Mouse (Mus musculus) embryonic fibroblast, embryonic 13.5 days (primary cell): ENCODE data around the gene Syne2. TPM values are rescaled to one million over a fixed set of nuclear protein-coding genes. Genes with fewer than 3 reads are reported as not detected.
A peak's percentile ranks its signal among the peaks of the same experiment; 100 is the strongest.

Experiments used
- H3K27ac ChIP-seq: 2 replicates; pipeline ENCODE4 v1.5.1; 2012; ENCODE audit warnings: low read length, control low read depth, inconsistent platforms; ENCODE audit not compliant: insufficient read depth
- H3K4me1 ChIP-seq: 2 replicates; pipeline ENCODE4 v1.6.1; 2011; ENCODE audit warnings: low read length; ENCODE audit not compliant: control insufficient read depth, insufficient read depth
- H3K4me3 ChIP-seq: 2 replicates; pipeline ENCODE4 v1.5.1; 2011; ENCODE audit warnings: mild to moderate bottlenecking, control low read depth, low read length; ENCODE audit not compliant: insufficient read depth
- CTCF ChIP-seq: IDR thresholded peaks from 2 replicates; pipeline ENCODE4 v1.5.1; 2011; ENCODE audit warnings: mild to moderate bottlenecking, control low read depth, low read length, moderate library complexity, borderline replicate concordance; ENCODE audit not compliant: insufficient read depth
- POLR2A ChIP-seq: IDR thresholded peaks from 2 replicates; pipeline ENCODE4 v1.6.1; 2011; ENCODE audit warnings: low read depth, mild to moderate bottlenecking, control low read depth, low read length, moderate library complexity
- polyA plus RNA-seq: library from polyadenylated mRNA; stranded (reverse); fragments of >200 nt; gene quantifications from 2 replicates; pipeline ENCODE4 v1.2.4, GENCODE M21; 2011; ENCODE audit warnings: low read depth; ENCODE audit not compliant: missing spikeins, insufficient read length

Gene Syne2
- polyA plus RNA-seq, 1 experiment: 10.9 TPM

DNA sequence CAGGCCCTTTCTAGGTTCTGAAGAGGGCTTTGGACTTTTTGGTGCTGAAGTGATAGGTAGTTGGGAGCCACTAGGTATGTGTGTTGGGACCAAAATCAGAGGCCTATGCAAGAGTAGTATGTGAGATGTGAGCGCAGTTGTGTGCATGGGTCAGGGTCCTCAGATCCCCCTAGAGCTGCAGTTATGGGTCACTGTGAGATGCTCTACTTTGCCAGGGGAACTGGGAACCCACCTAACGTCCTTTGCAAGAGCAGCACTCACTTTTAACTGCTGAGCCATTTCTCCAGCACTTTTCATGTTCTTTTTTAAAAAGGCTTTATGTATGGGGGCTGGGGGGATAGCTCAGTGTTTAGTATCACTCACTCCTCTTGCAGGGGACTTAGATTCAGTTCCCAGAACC, 69.0 kb downstream of the Syne2 start:
- H3K4me3 ChIP-seq: no peak overlapping the region
- no peak overlapping the region for H3K27ac ChIP-seq
- no peaks in the 10 kb centered on the region for H3K4me1 ChIP-seq
- TF ChIP-seq CTCF (no peak), POLR2A (no peak)

DNA sequence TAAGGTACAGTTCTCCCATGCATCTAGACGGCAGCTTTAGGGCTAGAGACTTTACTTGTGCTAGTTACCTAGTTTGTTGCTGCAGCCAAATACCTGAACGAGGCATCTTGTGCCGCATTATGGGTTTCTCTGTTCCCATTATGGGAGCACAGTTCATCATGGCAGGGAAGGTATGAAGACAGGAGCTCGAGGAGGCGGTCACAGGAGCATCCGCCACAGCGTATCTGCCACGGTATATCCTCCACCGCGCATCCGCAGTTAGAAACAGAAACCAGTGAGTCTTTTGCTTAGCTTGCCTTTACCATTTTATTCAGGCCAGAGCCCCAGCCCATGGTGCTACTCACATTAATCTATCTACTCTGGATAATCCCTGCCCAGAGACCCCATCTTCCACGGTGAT, 70.8 kb downstream of the Syne2 start:
- no peak overlapping the region for H3K27ac ChIP-seq
- no peak overlapping the region for H3K4me3 ChIP-seq

DNA sequence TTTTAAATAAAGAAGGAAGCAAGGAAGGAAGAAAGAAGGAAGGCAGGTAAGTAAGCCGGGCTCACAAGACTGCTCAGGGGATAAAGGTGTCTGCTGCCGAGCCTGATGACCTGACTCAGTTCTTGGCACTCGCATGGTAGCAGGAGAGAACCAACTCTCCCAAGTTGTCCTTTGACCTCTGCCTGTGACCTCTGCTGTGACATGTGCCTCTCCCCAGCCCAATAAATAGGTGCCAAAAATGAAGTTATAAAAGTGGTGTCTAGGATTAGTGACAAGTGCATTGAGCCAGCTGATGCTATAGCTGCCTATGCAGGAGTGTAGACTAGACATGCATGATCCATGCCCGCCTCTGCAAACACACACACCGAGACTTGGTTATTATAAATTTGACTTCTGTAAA, 73.3 kb downstream of the Syne2 start:
- no peak overlapping the region for H3K4me3 ChIP-seq
- H3K4me1 ChIP-seq: no peaks in the 10 kb centered on the region
- no peak for TF ChIP-seq POLR2A
- TF ChIP-seq CTCF: no peak
- H3K27ac ChIP-seq: no peak overlapping the region

More for the DNA sequence above, 70.8 kb downstream of the Syne2 start:
- no peak for TF ChIP-seq CTCF
- TF ChIP-seq POLR2A: no peak
- no peaks in the 10 kb centered on the region for H3K4me1 ChIP-seq

DNA sequence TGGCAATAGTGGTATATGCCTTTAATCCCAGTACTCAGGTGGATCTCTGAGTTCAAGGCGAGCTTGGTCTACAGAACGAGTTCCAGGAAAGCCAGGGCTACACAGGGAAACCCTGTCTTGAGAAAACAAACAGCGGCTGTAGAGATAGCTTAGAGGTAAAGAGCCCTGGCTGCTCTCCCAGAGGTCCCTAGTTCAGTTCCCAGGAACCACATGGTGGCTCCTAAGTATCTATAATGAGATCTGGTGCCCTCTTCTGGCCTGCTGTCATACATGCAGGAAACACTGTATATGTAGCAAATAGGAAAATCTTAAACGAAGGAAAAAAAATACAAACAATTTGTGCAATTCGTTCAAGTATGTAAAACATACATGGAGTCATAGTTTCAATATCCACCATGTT, 75.5 kb downstream of the Syne2 start:
- TF ChIP-seq POLR2A (no peak), CTCF (no peak)
- H3K4me1 ChIP-seq: no peaks in the 10 kb centered on the region; the same call in 1 of the 2 replicates
- no peak overlapping the region for H3K4me3 ChIP-seq
- no peak overlapping the region for H3K27ac ChIP-seq

DNA sequence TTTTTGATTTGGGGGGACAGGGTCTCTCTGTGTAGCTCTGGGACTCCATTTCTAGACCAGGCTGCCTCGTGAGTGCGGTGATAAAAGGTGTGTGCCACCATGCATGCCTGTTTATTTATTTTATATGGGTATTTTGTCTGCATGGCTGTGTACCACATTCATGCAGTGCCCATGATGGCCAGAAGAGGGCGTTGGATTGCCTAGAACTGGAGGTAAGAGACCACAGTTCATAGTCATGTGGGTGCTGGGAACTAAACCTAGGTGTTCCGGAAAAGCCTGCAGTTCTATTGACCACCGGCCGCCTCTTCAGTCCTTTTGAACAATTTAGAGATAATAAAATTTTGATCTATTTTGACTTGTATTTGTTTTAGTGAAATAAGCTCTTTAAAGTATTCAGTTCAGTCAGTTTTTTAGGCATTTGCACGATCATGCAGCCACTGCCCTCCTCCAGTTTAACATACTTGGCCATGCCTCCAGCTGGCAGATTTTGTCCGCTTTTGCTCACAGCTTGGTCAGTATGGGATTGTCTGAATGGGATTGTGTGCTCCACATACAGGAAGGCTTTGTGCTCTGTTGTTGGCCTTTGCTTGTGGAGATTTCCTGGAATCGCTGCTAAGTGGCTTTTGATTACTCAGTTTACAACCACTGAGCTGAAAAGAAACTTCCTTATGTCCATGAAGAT, 76.5 kb downstream of the Syne2 start:
- TF ChIP-seq CTCF: peak; percentile 25; the same call in 1 of the 2 replicates
- no peak for TF ChIP-seq POLR2A
- H3K4me1 ChIP-seq: no peaks in the 10 kb centered on the region; the same call in 1 of the 2 replicates
- no peak overlapping the region for H3K27ac ChIP-seq
- no peak overlapping the region for H3K4me3 ChIP-seq

DNA sequence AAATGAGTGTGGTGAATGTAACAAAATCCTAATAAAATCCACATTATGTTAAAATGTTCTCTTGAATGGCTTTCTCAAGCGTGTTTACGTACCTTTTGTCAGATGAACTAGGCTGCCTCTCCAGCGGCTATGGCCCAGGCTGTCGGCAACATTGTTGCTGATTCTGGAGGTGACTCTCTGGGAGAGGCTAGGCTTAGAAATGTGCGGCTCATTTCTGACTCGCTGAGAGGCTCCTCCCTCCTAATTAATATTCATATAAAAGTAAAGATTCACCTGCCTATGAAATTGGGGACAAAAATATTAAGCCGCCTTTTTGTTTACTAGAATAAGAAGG, 77.0 kb downstream of the Syne2 start:
- no peaks in the 10 kb centered on the region; the same call in 1 of the 2 replicates for H3K4me1 ChIP-seq
- H3K4me3 ChIP-seq: no peak overlapping the region
- no peak for TF ChIP-seq CTCF
- no peak for TF ChIP-seq POLR2A
- no peak overlapping the region for H3K27ac ChIP-seq

DNA sequence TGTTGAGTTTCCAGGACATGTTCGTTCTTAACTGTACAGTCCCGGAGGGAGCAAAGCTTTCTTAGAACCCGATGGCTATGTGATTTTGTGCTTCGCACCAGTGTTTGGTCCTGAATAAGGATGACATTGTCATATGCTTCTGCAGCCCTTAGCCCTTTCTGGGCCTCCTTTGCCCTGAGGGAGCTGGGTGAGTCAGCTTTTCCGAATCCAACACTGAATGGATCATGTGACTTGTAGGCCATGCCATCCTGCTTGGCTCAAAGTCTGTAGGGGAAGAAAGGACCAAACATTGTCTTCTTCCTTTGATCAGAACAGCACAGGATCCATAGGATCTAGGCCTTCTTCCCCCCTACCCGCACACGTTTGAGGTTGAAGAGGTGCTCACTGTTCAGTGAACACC, 79.9 kb downstream of the Syne2 start:
- no peaks in the 10 kb centered on the region; the same call in 1 of the 2 replicates for H3K4me1 ChIP-seq
- TF ChIP-seq CTCF (no peak), POLR2A (no peak)
- H3K4me3 ChIP-seq: no peak overlapping the region
- H3K27ac ChIP-seq: no peak overlapping the region

DNA sequence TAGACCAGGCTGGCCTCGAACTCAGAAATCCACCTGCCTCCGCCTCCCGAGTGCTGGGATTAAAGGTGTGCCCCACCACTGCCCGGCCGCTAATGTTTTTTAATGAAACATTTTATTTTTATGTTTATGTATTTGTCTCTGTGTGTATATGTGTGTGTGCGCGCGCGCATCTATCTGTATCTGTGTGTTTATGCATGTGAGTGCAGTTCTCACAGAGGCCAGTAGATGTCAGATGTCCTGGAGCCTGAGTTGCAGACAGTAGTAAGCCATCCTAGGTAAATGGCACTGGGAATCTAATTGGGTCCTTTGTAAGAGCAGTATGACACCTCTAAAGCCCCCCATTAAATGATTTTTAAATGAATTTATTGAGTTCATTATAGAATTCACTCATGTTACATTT, 83.8 kb downstream of the Syne2 start:
- TF ChIP-seq POLR2A: no peak
- TF ChIP-seq CTCF: no peak
- Histone ChIP-seq H3K27ac (no peak overlapping the region), H3K4me3 (no peak overlapping the region), H3K4me1 (no peaks in the 10 kb centered on the region; the same call in 1 of the 2 replicates)

DNA sequence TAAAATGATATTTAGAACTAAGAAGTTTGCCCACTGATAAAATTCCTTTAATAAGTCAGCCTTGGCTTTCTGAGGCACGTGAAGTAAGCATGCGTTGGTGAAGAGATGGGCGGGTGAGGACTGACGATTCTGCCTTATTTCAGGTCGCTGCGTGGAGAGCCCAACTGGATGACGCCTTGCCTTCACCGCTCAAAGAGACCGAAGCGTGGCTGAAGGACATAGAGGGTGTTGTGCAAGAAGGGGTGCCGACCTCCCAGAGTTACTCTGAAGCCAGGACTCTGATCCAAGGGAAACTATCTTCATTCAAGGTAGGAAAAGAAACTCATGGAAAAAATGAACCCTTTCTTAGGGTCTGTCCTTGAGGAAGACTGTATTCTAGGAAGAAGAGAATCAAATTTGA, 86.1 kb downstream of the Syne2 start:
- Histone ChIP-seq H3K27ac (no peak overlapping the region), H3K4me3 (no peak overlapping the region), H3K4me1 (peaks cover 2% of the 10 kb centered on the region)
- TF ChIP-seq CTCF: no peak
- TF ChIP-seq POLR2A: no peak

DNA sequence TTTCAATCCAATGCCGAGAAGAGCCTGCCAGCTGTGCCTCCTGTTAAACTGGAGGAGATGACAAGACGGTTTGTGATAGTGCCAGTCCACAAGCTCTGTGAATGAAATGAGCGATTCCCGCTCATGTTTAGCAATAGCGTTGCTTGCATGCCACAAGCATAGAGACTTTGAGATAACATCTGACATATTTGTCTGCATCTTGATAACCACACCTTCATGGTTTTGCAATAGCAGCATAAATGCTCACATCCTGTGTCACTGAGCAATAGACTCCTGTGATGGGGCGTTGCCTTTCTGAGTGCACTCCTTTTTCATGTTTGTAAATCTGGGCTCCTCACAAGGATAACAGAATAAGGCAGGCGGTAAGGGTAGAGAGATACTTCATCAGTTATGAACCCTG, 87.4 kb downstream of the Syne2 start:
- Histone ChIP-seq H3K4me3 (no peak overlapping the region), H3K27ac (no peak overlapping the region), H3K4me1 (peaks cover 2% of the 10 kb centered on the region)
- TF ChIP-seq POLR2A (no peak), CTCF (no peak)

DNA sequence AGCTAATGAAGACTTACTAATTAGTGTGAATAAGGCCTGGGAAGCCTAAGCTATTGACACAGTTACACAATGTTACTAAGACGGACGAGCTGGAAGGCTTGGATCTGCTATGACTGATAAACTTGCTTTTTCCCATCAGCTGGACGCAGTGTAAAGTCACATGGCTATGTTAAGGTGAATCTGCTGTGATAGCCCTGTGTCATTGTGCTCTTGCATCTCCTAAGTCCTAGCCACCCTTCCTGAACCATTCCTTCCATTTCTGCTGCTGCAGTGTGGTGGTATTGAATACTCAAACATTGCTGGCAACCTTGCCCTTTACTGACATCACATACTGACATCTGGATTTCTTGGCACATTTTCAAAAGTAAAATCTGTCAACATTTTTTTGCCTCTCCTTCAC, 90.5 kb downstream of the Syne2 start:
- H3K27ac ChIP-seq: no peak overlapping the region
- H3K4me3 ChIP-seq: no peak overlapping the region
- TF ChIP-seq POLR2A (no peak), CTCF (no peak)
- peaks cover 6% of the 10 kb centered on the region for H3K4me1 ChIP-seq
